Mouse (Mus musculus) small intestine, adult 2 months (tissue): ENCODE measurements around the gene Slc20a1.

Source experiments
- CTCF ChIP-seq: fragments of 200-500 bp; IDR thresholded peaks from 2 replicates; pipeline ENCODE4 v1.5.1; 2012; ENCODE audit warnings: low read depth, mild to moderate bottlenecking, control low read depth, inconsistent platforms, low read length, moderate library complexity, mixed read lengths; ENCODE audit not compliant: insufficient replicate concordance, insufficient read length; ENCODE audit errors: extremely low read depth
- POLR2A ChIP-seq: fragments of 200-500 bp; IDR thresholded peaks from 2 replicates; pipeline ENCODE4 v1.6.1; 2012; ENCODE audit warnings: low read depth, mild to moderate bottlenecking, control low read depth, inconsistent platforms, low read length, moderate library complexity

GRCm38 (mm10) chr2:129211957-129212356 lies 13.4 kb downstream of the Slc20a1 start:
- TF ChIP-seq POLR2A (no peak), CTCF (no peak)
